Mouse (Mus musculus): ENCODE data around the gene Sfi1.
A peak's percentile ranks its signal among the peaks of the same experiment; 100 is the strongest.
"Not testable (repeated sequence)": the region's sequence is repeated elsewhere in the genome, so short reads cannot be mapped to it uniquely, and the experiment has no call there.

Sfi1 gene

GRCm38 (mm10) chr11:3145359-3146165 lies 47.7 kb downstream of the Sfi1 start:
- DNase-seq (ENCODE audit: low spot score): not testable (repeated sequence)

DNA sequence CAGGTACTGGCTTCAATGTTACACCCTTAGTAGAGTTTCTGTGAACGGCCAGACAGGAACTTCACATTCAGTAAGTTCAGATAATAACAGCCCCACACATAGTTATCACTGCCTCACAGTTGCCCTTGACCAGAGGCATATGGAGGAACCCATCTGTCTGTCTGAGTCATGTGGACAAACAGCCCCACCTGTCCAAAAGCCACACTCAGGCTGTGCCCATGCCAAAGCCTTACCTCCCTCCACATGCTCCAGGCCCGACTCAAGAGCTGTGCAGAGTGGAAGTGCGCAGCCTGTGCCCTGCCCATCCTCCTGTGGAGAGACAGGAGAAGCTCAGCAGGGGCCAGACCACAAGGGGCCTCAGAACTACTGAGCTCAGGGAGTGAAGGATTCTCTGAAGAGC lies 49.3 kb downstream of the Sfi1 start:
- not testable (repeated sequence) for DNase-seq (ENCODE audit: low spot score)

DNA sequence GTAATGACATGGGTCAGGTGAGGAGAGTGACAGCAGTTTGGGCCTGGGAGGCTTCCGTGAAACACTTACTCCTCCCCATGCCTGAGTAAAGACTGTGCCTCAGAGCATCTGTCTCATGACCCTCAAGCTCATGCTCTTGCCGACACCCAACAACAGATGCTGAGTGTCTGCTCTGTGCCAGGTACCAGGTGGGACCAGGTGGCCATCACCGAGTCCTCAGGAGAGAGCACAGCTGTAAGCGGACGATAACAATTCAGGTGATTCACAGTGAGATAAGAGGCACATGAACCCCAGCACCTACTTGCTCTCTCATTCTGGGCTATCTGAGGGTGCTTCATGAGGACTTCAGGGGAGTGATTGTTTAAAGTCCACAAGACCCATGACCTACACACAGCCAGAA lies 50.9 kb downstream of the Sfi1 start:
- peak; percentile 87 for DNase-seq (ENCODE audit: low spot score)

- not testable (repeated sequence) for DNase-seq (ENCODE audit: low spot score)
Measured at GRCm38 (mm10) chr11:3140967-3141535, 52.2 kb downstream of the Sfi1 start.

DNA sequence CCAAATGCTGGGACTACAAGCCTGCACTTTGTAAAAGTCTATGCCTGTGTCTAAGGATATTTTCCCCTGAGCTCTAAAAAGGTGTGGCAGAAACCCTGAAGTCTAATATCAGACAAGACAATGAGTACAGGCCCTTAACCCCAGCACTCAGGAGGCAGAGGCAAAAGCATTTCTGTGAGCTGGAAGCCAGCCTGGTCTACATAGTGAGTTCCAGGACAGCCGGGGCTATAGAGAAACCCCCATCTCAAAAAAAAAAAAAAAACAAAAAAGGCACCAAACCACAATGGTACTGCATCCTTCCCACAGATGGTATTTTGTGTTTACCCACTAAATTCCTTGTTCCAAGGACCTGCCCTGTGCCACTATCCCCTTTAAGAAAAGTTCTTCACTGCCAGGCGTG lies 54.9 kb downstream of the Sfi1 start:
- DNase-seq (ENCODE audit: low spot score): peak; percentile 56

GRCm38 (mm10) chr11:3137279-3137678 lies 56.0 kb downstream of the Sfi1 start:
- DNase-seq (ENCODE audit: low spot score): peak; percentile 53

DNA sequence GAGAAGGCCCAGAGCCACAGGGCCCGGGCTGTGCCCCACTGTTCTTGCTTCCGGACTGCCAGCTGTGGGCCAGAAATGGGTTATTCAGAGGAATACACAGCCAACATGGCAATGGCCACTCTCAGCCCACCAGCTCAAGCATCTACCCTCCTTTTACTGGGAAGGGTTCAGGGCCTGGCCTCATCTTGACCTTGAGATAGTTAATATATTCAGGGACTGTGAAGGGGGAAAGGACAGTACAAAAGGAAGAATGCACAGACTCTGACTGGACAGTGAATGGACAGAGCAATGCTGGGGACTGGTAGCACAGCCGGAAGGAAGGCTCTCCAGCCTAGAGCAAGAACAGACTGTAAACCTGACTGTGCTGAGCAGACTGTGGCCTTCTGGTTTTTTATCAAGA lies 57.3 kb downstream of the Sfi1 start:
- not testable (repeated sequence) for DNase-seq (ENCODE audit: low spot score)

GRCm38 (mm10) chr11:3135391-3135790 lies 57.9 kb downstream of the Sfi1 start:
- DNase-seq (ENCODE audit: low spot score): not testable (repeated sequence)

DNA sequence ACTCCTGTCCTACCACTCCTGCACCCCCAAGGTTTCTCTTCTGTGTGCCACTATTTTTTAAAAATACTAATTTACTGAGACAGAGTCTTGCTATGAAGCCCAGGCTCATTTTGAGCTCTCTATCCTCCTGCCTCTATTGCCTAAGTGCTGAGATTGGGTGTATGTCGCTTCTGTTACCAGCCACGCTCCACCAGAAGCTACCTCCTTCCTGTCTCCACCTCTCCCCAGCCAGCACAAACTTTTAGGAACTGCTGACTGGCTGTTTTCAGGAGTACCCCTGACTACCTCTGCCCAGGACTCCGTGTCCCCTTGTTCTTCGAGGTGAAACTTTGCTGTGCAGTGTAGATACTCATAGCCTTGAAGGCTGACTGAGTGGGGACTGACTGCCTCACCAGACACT lies 59.9 kb downstream of the Sfi1 start:
- not testable (repeated sequence) for DNase-seq (ENCODE audit: low spot score)

- DNase-seq (ENCODE audit: low spot score): not testable (repeated sequence)
Measured at GRCm38 (mm10) chr11:3132957-3133356, 60.3 kb downstream of the Sfi1 start.

GRCm38 (mm10) chr11:3132001-3132400 lies 61.3 kb downstream of the Sfi1 start:
- DNase-seq (ENCODE audit: low spot score): peak; percentile 80

- DNase-seq (ENCODE audit: low spot score): peak; percentile 76
Measured at GRCm38 (mm10) chr11:3129852-3130251, 63.4 kb downstream of the Sfi1 start.

- not testable (repeated sequence) for DNase-seq (ENCODE audit: low spot score)
Measured at GRCm38 (mm10) chr11:3129276-3129675, 64.0 kb downstream of the Sfi1 start.

- peak; percentile 90 for DNase-seq (ENCODE audit: low spot score)
Measured at GRCm38 (mm10) chr11:3127303-3127795, 65.9 kb downstream of the Sfi1 start.

DNA sequence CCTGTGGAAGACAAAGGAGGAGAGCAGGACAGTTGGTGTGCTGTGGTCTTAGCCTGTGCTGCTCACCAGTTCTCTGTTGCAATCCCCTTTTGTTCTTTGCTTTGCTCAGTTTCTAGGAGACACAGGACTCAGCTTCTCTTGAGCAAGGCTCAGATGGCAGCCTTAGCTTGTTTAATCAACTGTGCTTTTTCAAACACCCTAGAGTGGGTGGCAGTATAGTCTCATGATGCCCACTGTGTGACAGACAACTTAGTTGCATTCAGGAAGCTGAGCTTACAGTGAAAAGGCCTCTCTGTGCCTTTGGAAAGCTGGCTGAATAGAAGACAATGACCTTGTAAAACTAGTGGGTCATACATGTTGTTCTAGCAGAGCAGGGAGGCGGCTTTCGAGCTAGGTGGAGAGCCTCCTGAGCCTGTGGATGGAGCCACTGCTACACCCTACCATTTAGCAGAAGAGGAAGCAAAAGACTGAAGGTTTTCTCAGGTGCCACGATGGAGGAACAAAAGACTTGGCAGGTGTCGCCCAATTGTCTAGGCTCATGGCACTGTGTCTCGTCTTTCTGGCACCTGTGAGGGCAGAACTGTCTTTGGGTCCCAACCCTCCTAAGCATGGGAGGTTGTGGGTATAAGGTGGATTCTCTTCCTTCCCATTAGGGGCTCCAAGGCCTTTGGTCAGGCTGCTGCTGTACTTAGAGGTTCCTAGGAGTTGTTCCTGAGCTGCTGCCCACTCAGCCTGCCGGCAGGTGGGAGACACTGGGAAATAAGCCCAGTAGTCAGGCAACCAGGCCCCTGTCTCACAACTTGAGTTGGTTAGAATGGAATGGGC lies 66.6 kb downstream of the Sfi1 start:
- DNase-seq (ENCODE audit: low spot score): peak; percentile 90

DNA sequence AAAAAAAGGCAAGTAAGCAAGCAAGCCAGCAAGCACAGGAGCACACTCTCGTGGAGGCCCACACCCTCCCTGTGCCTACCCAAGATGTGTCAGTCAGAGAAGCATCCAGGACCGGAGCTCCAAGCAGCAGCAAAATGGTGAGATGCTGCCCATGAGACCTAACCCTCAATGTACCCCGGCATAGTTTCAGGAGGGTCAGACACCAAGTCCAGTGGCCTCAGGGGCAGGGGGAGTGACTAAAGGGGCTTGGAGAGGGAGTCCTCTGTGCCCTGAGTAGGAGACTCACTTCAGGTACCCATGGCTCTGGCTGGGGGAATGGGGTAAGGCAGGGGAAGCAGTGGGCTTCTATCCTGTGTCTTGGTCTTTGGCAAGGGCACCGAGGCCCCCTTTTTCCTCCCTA lies 67.3 kb downstream of the Sfi1 start:
- not testable (repeated sequence) for DNase-seq (ENCODE audit: low spot score)

GRCm38 (mm10) chr11:3124932-3125810 lies 68.1 kb downstream of the Sfi1 start:
- not testable (repeated sequence) for DNase-seq (ENCODE audit: low spot score)

DNA sequence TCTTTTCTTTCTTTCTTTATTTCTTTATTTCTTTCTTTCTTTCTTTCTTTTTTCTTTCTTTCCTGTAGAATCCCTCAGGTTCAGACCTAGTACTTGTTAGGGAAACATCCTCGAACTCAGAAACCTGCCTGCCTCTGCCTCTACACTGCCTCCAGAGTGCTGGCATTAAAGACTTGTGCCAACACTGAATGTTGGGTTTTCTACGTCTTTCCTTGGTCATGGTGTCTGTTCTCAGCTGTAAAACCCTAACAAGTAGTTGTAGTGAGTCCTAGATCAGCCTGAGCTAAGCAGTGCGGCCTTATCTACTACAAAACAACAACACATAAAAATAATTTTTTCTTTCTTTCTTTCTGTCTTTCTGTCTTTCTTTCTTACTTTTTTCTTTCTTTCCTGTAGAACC lies 78.9 kb downstream of the Sfi1 start:
- no peak for DNase-seq (ENCODE audit: low spot score)

- DNase-seq (ENCODE audit: low spot score): no peak
Measured at GRCm38 (mm10) chr11:3106154-3106553, 87.1 kb downstream of the Sfi1 start.

- no peak for DNase-seq (ENCODE audit: low spot score)
Measured at GRCm38 (mm10) chr11:3105261-3105731, 88.0 kb downstream of the Sfi1 start.
